Mouse (Mus musculus): ENCODE data around the gene Pcgf2.

DNA sequence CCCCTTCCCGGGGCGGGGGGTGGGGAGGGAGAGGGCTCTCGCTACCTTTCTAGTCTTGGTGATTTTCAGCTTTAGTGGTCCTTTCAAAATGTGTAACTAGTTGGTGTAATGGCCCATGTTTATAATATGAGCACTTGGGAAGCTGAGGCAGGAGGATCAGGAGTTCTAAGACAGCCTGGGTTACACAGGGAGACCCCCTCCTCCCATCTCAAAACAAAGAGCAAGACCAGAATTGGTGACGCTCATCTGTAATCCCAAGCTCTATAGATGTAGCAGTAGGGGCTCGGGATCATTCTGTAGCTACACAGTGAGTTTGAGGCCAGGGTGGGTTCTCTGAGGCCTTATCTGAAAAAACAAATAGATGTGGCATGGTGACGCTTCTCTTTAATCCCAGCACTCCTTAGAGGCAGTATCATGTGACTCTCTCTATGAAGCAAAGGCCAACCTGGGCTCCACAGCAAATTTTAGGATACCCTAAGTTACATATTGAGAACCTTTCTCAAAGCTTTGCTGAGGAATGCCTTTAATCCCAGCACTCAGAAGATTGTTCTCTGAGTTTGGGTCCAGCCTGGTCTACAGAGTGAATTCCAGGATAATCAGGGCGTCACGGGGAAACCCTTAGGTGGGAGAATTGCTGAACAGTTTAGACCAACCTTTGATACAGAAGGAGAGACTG is 56.8 kb downstream of the Pcgf2 start:
- TF ChIP-seq EP300 (IDR thresholded peaks at IDR 0.05) (no peak), CTCF (IDR thresholded peaks at IDR 0.05) (no peak)
